Mouse (Mus musculus): ENCODE measurements around the gene B4galnt1. TPM values are rescaled to one million over a fixed set of nuclear protein-coding genes. Genes with fewer than 3 reads are reported as not detected.
"Not testable (repeated sequence)": the region's sequence is repeated elsewhere in the genome, so short reads cannot be mapped to it uniquely, and the experiment has no call there.

B4galnt1 gene
- polyA plus RNA-seq, 2 experiments: 11.8 to 12.1 TPM

DNA sequence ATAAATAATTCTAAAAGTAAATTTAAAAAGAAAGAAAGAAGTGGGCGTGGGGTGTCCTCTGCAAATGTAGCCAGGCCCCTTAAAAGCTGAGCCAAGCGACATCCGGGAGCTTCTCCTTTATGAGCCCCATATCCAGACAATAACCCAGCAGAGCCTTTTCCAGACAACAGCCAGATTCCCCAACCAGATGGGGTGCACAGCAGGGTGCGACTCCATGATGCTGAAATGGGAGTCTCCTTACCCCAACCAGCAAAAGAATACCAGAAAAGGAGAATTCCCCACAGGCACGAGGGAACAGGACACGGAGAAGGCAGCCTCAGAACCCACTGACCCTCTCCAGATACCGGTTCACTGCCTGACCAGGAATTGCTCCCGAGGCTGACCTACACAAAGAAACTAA is 21.8 kb upstream of the B4galnt1 start:
- DNase-seq (ENCODE audit: low spot score) (no peak), ATAC-seq (ENCODE audit: low FRiP score, low read depth) (no peak)
- H3K27ac ChIP-seq (replicated peaks; ENCODE audit: low read depth, low read length): no peak overlapping the region
- no peaks in the 10 kb centered on the region for H3K27me3 ChIP-seq (ENCODE audit: control insufficient read depth, insufficient read depth, low read length)
- 79% methylated on average over 8 of the region's 8 CpGs for WGBS
- H3K4me2 ChIP-seq (replicated peaks; ENCODE audit: low read depth, low read length, severe bottlenecking): no peak overlapping the region
- H3K36me3 ChIP-seq (ENCODE audit: control insufficient read depth, insufficient read depth, low read length): no peaks in the 10 kb centered on the region
- H3K4me1 ChIP-seq (ENCODE audit: control insufficient read depth, insufficient read depth, low read length): no peaks in the 10 kb centered on the region
- H3K9me3 ChIP-seq (ENCODE audit: control insufficient read depth, low read length): no peaks in the 10 kb centered on the region
- no peak overlapping the region for H3K4me3 ChIP-seq (replicated peaks; ENCODE audit: low read length)
- TF ChIP-seq POLR2A (IDR thresholded peaks at IDR 0.05; ENCODE audit: borderline replicate concordance, extremely low read depth, insufficient read depth, insufficient read length): no peak
- no peak overlapping the region for H3K9ac ChIP-seq (ENCODE audit: low read depth, low read length, severe bottlenecking)

DNA sequence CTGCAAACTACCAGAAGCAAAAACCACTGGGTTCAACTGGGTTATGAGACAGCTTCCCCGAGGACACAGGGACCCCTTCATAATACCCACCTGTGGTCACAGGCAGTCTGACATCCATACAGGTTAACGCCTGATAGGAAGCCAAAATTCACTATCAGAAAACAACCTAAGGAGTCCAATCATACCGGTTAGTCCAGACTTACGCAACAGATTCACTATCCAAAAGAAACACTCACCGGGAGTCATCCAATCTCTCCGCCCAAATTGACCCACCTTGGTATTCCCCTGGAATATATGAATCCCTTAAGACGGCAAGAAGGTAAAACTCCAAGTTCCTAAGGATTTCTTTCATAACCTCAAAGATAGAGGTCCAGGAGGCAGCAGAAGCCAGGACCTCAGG is 20.5 kb upstream of the B4galnt1 start:
- Histone ChIP-seq H3K9ac (ENCODE audit: low read depth, low read length, severe bottlenecking) (no peak overlapping the region), H3K4me2 (replicated peaks; ENCODE audit: low read depth, low read length, severe bottlenecking) (no peak overlapping the region), H3K4me3 (replicated peaks; ENCODE audit: low read length) (no peak overlapping the region), H3K36me3 (ENCODE audit: control insufficient read depth, insufficient read depth, low read length) (no peaks in the 10 kb centered on the region), H3K4me1 (ENCODE audit: control insufficient read depth, insufficient read depth, low read length) (no peaks in the 10 kb centered on the region), H3K9me3 (ENCODE audit: control insufficient read depth, low read length) (no peaks in the 10 kb centered on the region), H3K27ac (replicated peaks; ENCODE audit: low read depth, low read length) (no peak overlapping the region), H3K27me3 (ENCODE audit: control insufficient read depth, insufficient read depth, low read length) (no peaks in the 10 kb centered on the region)
- TF ChIP-seq POLR2A (IDR thresholded peaks at IDR 0.05; ENCODE audit: borderline replicate concordance, extremely low read depth, insufficient read depth, insufficient read length): no peak
- ATAC-seq (ENCODE audit: low FRiP score, low read depth) (no peak), DNase-seq (ENCODE audit: low spot score) (no peak)
- WGBS: 91% methylated on average over 7 of the region's 7 CpGs

DNA sequence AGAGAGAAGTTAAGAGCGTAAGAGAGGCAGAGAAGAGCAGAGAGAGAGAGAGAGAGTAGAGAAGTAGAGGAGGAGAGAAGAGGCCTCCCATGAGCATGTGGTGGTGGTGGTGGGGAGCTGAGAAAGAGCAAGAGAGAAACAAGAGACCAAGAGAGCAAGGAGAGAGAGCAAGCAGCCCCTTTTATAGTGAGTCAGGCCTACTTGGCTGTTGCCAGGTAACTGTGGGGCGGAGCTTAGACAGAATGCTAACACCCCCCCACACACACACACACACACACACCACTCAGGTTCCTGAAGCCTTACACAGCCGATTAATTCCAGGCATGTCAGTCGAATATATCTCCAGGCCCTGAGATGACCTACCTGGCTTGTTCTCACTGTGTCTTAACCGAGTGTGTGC is 19.7 kb upstream of the B4galnt1 start:
- DNase-seq (ENCODE audit: low spot score) (no peak), ATAC-seq (ENCODE audit: low FRiP score, low read depth) (no peak)
- Histone ChIP-seq H3K9me3 (ENCODE audit: control insufficient read depth, low read length) (no peaks in the 10 kb centered on the region), H3K4me3 (replicated peaks; ENCODE audit: low read length) (no peak overlapping the region), H3K27ac (replicated peaks; ENCODE audit: low read depth, low read length) (no peak overlapping the region), H3K36me3 (ENCODE audit: control insufficient read depth, insufficient read depth, low read length) (no peaks in the 10 kb centered on the region), H3K27me3 (ENCODE audit: control insufficient read depth, insufficient read depth, low read length) (no peaks in the 10 kb centered on the region), H3K9ac (ENCODE audit: low read depth, low read length, severe bottlenecking) (no peak overlapping the region), H3K4me2 (replicated peaks; ENCODE audit: low read depth, low read length, severe bottlenecking) (no peak overlapping the region), H3K4me1 (ENCODE audit: control insufficient read depth, insufficient read depth, low read length) (no peaks in the 10 kb centered on the region)
- no peak for TF ChIP-seq POLR2A (IDR thresholded peaks at IDR 0.05; ENCODE audit: borderline replicate concordance, extremely low read depth, insufficient read depth, insufficient read length)
- WGBS: 80% methylated on average over 5 of the region's 5 CpGs

DNA sequence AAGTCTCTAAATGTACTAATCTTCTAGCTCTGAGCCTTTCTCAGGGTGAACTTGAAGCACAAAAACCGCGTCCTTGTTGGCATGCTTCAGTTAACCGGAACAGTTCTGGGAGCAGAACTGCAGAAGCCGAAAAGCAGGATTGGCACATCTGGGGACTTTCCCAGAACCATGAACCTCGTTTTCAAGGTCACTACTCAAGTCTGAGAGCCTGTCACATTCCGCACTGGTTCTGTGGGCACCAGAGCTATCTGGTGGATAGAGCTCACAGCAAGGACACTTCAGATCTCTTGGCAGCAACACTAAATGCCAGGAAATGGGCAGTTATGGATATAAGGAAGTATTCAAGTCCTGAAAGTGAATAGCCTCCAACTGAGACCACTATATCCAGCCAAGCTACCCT is 17.9 kb upstream of the B4galnt1 start:
- H3K27ac ChIP-seq (replicated peaks; ENCODE audit: low read depth, low read length): no peak overlapping the region
- no peak for DNase-seq (ENCODE audit: low spot score)
- H3K27me3 ChIP-seq (ENCODE audit: control insufficient read depth, insufficient read depth, low read length): no peaks in the 10 kb centered on the region
- no peak for TF ChIP-seq POLR2A (IDR thresholded peaks at IDR 0.05; ENCODE audit: borderline replicate concordance, extremely low read depth, insufficient read depth, insufficient read length)
- H3K9me3 ChIP-seq (ENCODE audit: control insufficient read depth, low read length): no peaks in the 10 kb centered on the region
- WGBS: 70% methylated on average over 6 of the region's 6 CpGs
- no peak overlapping the region for H3K4me2 ChIP-seq (replicated peaks; ENCODE audit: low read depth, low read length, severe bottlenecking)
- no peak for ATAC-seq (ENCODE audit: low FRiP score, low read depth)
- H3K36me3 ChIP-seq (ENCODE audit: control insufficient read depth, insufficient read depth, low read length): no peaks in the 10 kb centered on the region
- no peak overlapping the region for H3K9ac ChIP-seq (ENCODE audit: low read depth, low read length, severe bottlenecking)
- H3K4me1 ChIP-seq (ENCODE audit: control insufficient read depth, insufficient read depth, low read length): no peaks in the 10 kb centered on the region
- H3K4me3 ChIP-seq (replicated peaks; ENCODE audit: low read length): no peak overlapping the region

DNA sequence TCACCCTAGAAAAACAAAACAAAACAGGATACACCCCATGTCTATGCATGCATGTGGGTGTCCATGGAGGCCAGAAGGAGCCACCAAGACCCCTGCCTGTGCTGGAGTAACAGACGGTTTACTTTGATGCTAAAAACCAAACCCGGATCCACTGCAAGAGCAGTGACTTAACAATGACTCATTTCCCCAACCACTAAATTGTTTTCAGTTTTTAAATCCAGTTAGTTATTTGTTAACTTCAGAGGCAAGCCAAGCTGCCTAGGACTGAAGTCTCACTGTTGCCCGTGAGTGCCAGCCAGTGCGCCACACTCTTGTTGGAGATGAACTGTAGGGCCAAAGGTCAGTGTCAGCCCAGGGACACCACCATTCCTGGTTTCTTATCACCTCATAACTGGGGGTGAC is 14.6 kb upstream of the B4galnt1 start:
- H3K27ac ChIP-seq (replicated peaks; ENCODE audit: low read depth, low read length): no peak overlapping the region
- no peak overlapping the region for H3K4me2 ChIP-seq (replicated peaks; ENCODE audit: low read depth, low read length, severe bottlenecking)
- no peaks in the 10 kb centered on the region for H3K27me3 ChIP-seq (ENCODE audit: control insufficient read depth, insufficient read depth, low read length)
- H3K9ac ChIP-seq (ENCODE audit: low read depth, low read length, severe bottlenecking): no peak overlapping the region
- H3K4me3 ChIP-seq (replicated peaks; ENCODE audit: low read length): no peak overlapping the region
- DNase-seq (ENCODE audit: low spot score) (no peak), ATAC-seq (ENCODE audit: low FRiP score, low read depth) (no peak)
- no peaks in the 10 kb centered on the region for H3K36me3 ChIP-seq (ENCODE audit: control insufficient read depth, insufficient read depth, low read length)
- WGBS: 75% methylated on average over 4 of the region's 4 CpGs
- no peaks in the 10 kb centered on the region for H3K4me1 ChIP-seq (ENCODE audit: control insufficient read depth, insufficient read depth, low read length)
- no peaks in the 10 kb centered on the region for H3K9me3 ChIP-seq (ENCODE audit: control insufficient read depth, low read length)
- no peak for TF ChIP-seq POLR2A (IDR thresholded peaks at IDR 0.05; ENCODE audit: borderline replicate concordance, extremely low read depth, insufficient read depth, insufficient read length)

DNA sequence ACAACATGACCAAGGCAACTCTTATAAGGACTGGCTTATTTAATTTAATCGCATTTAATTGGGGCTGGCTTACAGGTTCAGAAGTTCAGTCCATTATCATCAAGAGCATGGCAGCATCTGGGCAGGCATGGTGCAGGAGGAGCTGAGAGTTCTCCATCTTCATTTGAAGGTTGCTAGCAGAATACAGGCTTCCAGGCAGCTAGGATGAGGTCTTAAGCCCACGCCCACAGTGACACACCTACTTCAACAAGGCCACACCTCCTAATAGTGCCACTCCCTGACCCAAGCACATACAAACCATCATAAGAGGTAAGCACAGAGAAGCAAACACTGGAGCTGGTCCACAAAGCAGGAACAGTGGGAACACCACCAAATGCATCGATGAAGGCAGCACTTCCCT is 13.8 kb upstream of the B4galnt1 start:
- H3K9ac ChIP-seq (ENCODE audit: low read depth, low read length, severe bottlenecking); H3K27me3 ChIP-seq (ENCODE audit: control insufficient read depth, insufficient read depth, low read length); H3K4me3 ChIP-seq (replicated peaks; ENCODE audit: low read length); H3K4me1 ChIP-seq (ENCODE audit: control insufficient read depth, insufficient read depth, low read length); ATAC-seq (ENCODE audit: low FRiP score, low read depth); H3K4me2 ChIP-seq (replicated peaks; ENCODE audit: low read depth, low read length, severe bottlenecking); H3K27ac ChIP-seq (replicated peaks; ENCODE audit: low read depth, low read length); H3K9me3 ChIP-seq (ENCODE audit: control insufficient read depth, low read length); DNase-seq (ENCODE audit: low spot score); H3K36me3 ChIP-seq (ENCODE audit: control insufficient read depth, insufficient read depth, low read length): not testable (repeated sequence)
- 89% methylated on average over 3 of the region's 3 CpGs for WGBS

DNA sequence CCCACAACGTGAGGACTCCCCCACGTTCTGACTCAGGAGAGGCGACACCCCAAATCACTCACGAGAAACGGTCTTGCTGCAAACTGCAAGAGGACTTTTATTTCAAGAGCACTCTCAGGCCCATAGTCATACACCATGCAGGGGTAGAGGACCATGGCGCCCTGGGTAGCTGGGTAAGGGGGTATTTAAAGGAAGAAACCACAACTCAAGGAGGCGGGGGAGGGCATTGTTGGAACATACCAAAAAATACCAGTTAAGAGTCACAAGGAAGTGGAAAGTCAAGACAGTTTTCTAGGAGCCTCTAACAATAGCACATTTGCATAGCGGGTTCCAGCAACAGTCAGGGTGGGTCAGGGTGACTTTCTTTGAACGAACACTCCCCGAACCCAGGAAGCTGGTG is 12.5 kb upstream of the B4galnt1 start:
- H3K4me2 ChIP-seq (replicated peaks; ENCODE audit: low read depth, low read length, severe bottlenecking); H3K27ac ChIP-seq (replicated peaks; ENCODE audit: low read depth, low read length); H3K9ac ChIP-seq (ENCODE audit: low read depth, low read length, severe bottlenecking); H3K9me3 ChIP-seq (ENCODE audit: control insufficient read depth, low read length); ATAC-seq (ENCODE audit: low FRiP score, low read depth); H3K4me1 ChIP-seq (ENCODE audit: control insufficient read depth, insufficient read depth, low read length); H3K4me3 ChIP-seq (replicated peaks; ENCODE audit: low read length); H3K36me3 ChIP-seq (ENCODE audit: control insufficient read depth, insufficient read depth, low read length); DNase-seq (ENCODE audit: low spot score); H3K27me3 ChIP-seq (ENCODE audit: control insufficient read depth, insufficient read depth, low read length): not testable (repeated sequence)
- WGBS: 86% methylated on average over 10 of the region's 10 CpGs
